Mouse (Mus musculus) intestine, postnatal 0 days (tissue): Measurements from ENCODE around the gene Lyg1. TPM values are rescaled to one million over a fixed set of nuclear protein-coding genes. Genes with fewer than 3 reads are reported as not detected.
A peak's percentile ranks its signal among the peaks of the same experiment; 100 is the strongest.

Experiments used
- ATAC-seq: fragments of 200-750 bp; cut with Nextera tagmentation; 2 replicates; pipeline ENCODE4 v1.8.0; 2017; ENCODE audit warnings: mild to moderate bottlenecking, moderate TSS enrichment, moderate library complexity
- H3K27ac ChIP-seq: fragments of 300-500 bp; sonication (generic); 2 replicates; pipeline ENCODE4 v1.5.1; 2014; ENCODE audit warnings: mild to moderate bottlenecking, low read depth, low read length, moderate library complexity
- H3K27me3 ChIP-seq: fragments of 300-500 bp; sonication (generic); replicated peaks from 2 replicates; pipeline ENCODE4 v1.6.1; 2014; ENCODE audit warnings: low read length, mixed read lengths; ENCODE audit not compliant: control insufficient read depth, insufficient read depth
- H3K36me3 ChIP-seq: fragments of 300-500 bp; sonication (generic); 2 replicates; pipeline ENCODE4 v1.6.1; 2014; ENCODE audit warnings: mild to moderate bottlenecking, moderate library complexity; ENCODE audit not compliant: control insufficient read depth, insufficient read depth
- H3K4me1 ChIP-seq: fragments of 300-500 bp; sonication (generic); replicated peaks from 2 replicates; pipeline ENCODE4 v1.6.1; 2014; ENCODE audit warnings: antibody characterized with exemption, low read length, mixed read lengths; ENCODE audit not compliant: control insufficient read depth, insufficient read depth
- H3K4me2 ChIP-seq: fragments of 300-500 bp; sonication (generic); replicated peaks from 2 replicates; pipeline ENCODE4 v1.6.1; 2014; ENCODE audit warnings: low read depth, mild to moderate bottlenecking, moderate library complexity
- H3K4me3 ChIP-seq: fragments of 300-500 bp; sonication (generic); 2 replicates; pipeline ENCODE4 v1.5.1; 2014; ENCODE audit warnings: low read depth, low read length
- H3K9ac ChIP-seq: fragments of 300-500 bp; sonication (generic); 2 replicates; pipeline ENCODE4 v1.6.1; 2014; ENCODE audit warnings: mild to moderate bottlenecking, low read depth, low read length
- H3K9me3 ChIP-seq: fragments of 300-500 bp; sonication (generic); 2 replicates; pipeline ENCODE4 v1.6.1; 2016; ENCODE audit warnings: mixed run types; ENCODE audit not compliant: control insufficient read depth
- CTCF ChIP-seq: sonication (generic); IDR thresholded peaks from 2 replicates; pipeline ENCODE4 v1.5.1; 2016; ENCODE audit warnings: low read depth, mild to moderate bottlenecking, control low read depth, antibody characterized with exemption, moderate library complexity
- WGBS: fragments of 180-500 bp; shearing (Covaris S2); extraction: QIAGEN DNeasy Blood & Tissue Kit; methylation state at CpG from one replicate; pipeline ENCODE4 v1.1.7; 2014; 5-methylcytosine and 5-hydroxymethylcytosine counted together
- polyA plus RNA-seq: library from polyadenylated mRNA; unstranded; fragments of >200 nt; fragmentation: Nextera tagmentation; extraction: Ambion mirVana; gene quantifications from 2 replicates; pipeline ENCODE4 v1.2.1, GENCODE M21; 2015

Lyg1 gene
- polyA plus RNA-seq = not detected in 2 replicates

DNA sequence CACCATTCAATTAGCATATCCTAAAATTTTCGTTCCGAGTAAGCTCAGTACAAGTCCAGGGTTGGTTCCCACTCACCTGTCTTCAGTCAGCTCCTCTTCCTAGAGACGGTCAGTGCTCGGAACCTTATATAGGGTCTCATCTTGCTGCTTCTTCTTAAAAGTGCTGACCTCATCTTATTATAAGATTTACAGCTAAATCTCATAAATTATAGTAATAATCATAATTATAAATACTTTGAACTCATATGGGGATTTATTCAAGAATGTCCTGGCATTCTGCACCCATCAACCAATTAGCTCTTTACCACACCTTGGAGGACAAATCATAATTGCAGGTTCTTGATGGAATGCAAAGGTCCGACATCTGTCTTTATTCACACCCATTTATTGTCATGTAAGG is at the start of gene Lyg1:
Gene Lyg1, minus strand, starts transcription at position 101 of the 400 bp plus-strand sequence.
- H3K4me2 ChIP-seq = no peak within 1 kb of the TSS
- no peaks in the 10 kb centered on the region for H3K9me3 ChIP-seq
- no peaks in the 10 kb centered on the region for H3K4me1 ChIP-seq
- H3K4me3 ChIP-seq = no peak within 1 kb of the TSS
- no peak within 1 kb of the TSS for H3K27ac ChIP-seq
- no peaks in the 10 kb centered on the region for H3K36me3 ChIP-seq
- H3K27me3 ChIP-seq = no peaks in the 10 kb centered on the region
- no peak for TF ChIP-seq CTCF
- H3K9ac ChIP-seq = no peak within 1 kb of the TSS
- 90% methylated on average over 5 of the region's 5 CpGs for WGBS
- ATAC-seq = no peak

DNA sequence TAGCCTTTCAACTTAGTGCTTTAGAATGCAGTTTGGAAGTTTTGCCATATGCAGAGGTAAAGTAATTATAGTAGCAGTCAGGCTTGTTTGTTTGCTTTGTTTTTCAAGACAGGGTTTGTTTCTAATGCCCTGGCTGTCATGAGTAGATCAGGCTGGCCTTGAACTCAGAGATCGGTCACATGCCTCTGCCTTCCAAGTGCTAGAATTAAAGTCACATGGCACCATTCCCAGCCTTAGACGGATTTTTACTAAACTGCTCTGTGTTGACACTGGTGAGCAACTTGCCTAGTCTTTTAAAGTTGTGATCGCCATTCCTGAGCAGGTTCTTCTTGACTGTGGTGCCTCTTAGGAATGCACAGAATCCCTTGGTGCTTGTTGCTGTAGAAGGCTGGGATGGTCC is 49.2 kb upstream of the Lyg1 start:
- Histone ChIP-seq H3K36me3 (no peaks in the 10 kb centered on the region), H3K9ac (no peak overlapping the region), H3K4me1 (no peaks in the 10 kb centered on the region), H3K9me3 (no peaks in the 10 kb centered on the region), H3K4me2 (no peak overlapping the region), H3K27ac (no peak overlapping the region), H3K27me3 (no peaks in the 10 kb centered on the region), H3K4me3 (no peak overlapping the region)
- TF ChIP-seq CTCF = no peak
- ATAC-seq = no peak
- 52% methylated on average over 3 of the region's 3 CpGs for WGBS

DNA sequence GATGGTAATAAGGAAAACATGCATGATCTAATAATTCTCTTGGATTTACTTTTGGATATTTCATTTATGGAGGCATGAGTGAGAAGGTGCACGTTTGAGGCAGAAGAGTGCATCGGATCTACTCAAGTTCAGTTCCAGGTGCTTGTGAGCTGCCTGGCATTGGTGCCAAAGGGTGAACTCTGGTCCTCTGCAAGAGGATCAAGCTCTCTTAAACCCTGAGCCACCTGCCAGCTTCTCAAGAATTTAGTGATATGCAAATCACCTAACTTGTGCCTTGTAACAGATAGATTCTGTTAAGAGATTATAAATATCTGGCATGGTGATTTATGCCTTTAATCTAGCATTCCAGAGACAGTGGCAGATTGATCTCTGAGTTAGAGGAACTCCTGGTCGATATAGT is 45.5 kb upstream of the Lyg1 start:
- H3K27me3 ChIP-seq = no peaks in the 10 kb centered on the region
- no peak overlapping the region for H3K4me3 ChIP-seq
- no peaks in the 10 kb centered on the region for H3K36me3 ChIP-seq
- H3K4me1 ChIP-seq = peaks cover 4% of the 10 kb centered on the region; the same call in 1 of the 2 replicates
- TF ChIP-seq CTCF = no peak
- no peak overlapping the region for H3K27ac ChIP-seq
- ATAC-seq = no peak
- H3K9ac ChIP-seq = no peak overlapping the region
- no peaks in the 10 kb centered on the region for H3K9me3 ChIP-seq
- H3K4me2 ChIP-seq = no peak overlapping the region
- WGBS = 85% methylated on average over 3 of the region's 3 CpGs

DNA sequence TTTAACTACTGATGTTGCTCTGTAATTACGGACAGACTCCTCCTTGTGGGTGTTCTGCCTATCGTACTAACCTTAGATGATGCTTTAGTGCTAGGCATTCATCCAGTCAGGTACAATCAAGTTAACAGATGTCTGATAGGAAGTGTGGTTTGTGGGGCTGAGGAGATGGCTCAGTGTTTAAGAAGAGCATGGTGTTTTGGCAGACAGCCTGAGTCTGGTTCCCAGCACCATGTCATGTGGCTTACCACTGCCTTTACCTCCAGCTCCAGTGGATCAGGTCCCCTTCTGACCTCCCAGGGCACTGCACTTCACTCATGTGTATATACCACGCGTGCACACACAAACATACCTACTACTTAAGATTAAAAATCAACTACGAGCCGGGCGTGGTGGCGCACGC is 44.4 kb upstream of the Lyg1 start:
- no peak overlapping the region for H3K4me2 ChIP-seq
- no peaks in the 10 kb centered on the region for H3K27me3 ChIP-seq
- TF ChIP-seq CTCF = no peak
- 95% methylated on average over 9 of the region's 9 CpGs for WGBS
- peaks cover 4% of the 10 kb centered on the region; the same call in 1 of the 2 replicates for H3K4me1 ChIP-seq
- no peak overlapping the region for H3K9ac ChIP-seq
- H3K27ac ChIP-seq = no peak overlapping the region
- H3K4me3 ChIP-seq = no peak overlapping the region
- H3K36me3 ChIP-seq = no peaks in the 10 kb centered on the region
- no peaks in the 10 kb centered on the region for H3K9me3 ChIP-seq
- ATAC-seq = no peak

DNA sequence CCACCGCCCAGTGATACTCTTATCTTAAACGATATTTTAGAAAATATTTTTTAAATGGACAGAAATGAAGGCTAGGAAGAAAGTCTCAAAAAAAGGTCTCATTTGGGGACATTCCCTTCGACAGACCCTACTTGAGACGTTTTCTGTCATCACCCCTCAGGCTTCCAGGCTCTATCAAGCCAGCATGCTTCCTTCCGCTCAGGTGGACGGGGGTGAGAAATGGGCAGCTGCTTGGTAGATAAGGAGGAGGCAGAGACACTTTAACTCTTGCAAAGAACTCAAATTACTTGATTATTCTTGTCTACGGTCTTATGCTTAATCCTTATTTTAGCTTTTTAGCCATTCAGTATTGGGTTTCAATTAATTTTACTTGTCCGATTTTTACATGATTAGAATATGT is 43.3 kb upstream of the Lyg1 start:
- WGBS = 89% methylated on average over 8 of the region's 8 CpGs

DNA sequence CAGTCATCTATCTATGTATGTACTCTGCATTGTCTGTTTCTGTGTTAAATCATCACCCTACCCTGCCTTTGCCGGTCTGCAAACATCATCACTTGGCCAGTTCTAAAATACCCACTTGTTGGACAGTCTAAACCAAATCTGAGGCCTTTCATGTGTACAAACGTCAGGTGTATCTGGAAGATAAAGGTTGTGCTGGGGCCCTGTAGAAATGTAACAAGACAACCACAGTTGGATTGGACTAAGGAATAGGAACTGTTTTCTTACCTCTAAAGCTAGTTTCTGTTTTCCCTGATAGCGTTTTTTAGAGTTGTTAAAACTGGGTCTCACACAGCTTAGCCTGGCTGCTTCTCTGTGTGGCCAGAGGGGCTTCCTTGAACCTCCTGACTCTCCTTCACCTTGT is 42.0 kb upstream of the Lyg1 start:
- Histone ChIP-seq H3K9me3 (no peaks in the 10 kb centered on the region), H3K27ac (no peak overlapping the region), H3K9ac (no peak overlapping the region), H3K27me3 (no peaks in the 10 kb centered on the region), H3K36me3 (peaks cover 9% of the 10 kb centered on the region; the same call in 1 of the 2 replicates), H3K4me1 (peaks cover 4% of the 10 kb centered on the region; the same call in 1 of the 2 replicates), H3K4me2 (peak overlapping the region; percentile 18; the same call in 1 of the 2 replicates), H3K4me3 (no peak overlapping the region)
- 56% methylated on average over 3 of the region's 3 CpGs for WGBS
- TF ChIP-seq CTCF = no peak
- no peak for ATAC-seq

More for the DNA sequence above, 43.3 kb upstream of the Lyg1 start:
- Histone ChIP-seq H3K27ac (no peak overlapping the region), H3K36me3 (no peaks in the 10 kb centered on the region), H3K9me3 (no peaks in the 10 kb centered on the region), H3K27me3 (no peaks in the 10 kb centered on the region), H3K4me2 (no peak overlapping the region), H3K9ac (no peak overlapping the region), H3K4me1 (peaks cover 4% of the 10 kb centered on the region; the same call in 1 of the 2 replicates), H3K4me3 (no peak overlapping the region)
- TF ChIP-seq CTCF = no peak
- ATAC-seq = no peak
